Mouse (Mus musculus) embryonic facial prominence, embryonic 11.5 days (tissue): ENCODE results near the gene Prima1. TPM values are rescaled to one million over a fixed set of nuclear protein-coding genes. Genes with fewer than 3 reads are reported as not detected.

Source experiments
- ATAC-seq: fragments of 200-750 bp; cut with Nextera tagmentation; replicated peaks from 2 replicates; pipeline ENCODE4 v1.8.0; 2017; ENCODE audit warnings: low read depth; ENCODE audit not compliant: insufficient number of reproducible peaks, low FRiP score, low TSS enrichment
- DNase-seq: peaks from one replicate; pipeline ENCODE4 v3.0.0-alpha.2; 2015; ENCODE audit warnings: low spot score
- H3K27ac ChIP-seq: fragments of 300-500 bp; sonication (generic); replicated peaks from 2 replicates; pipeline ENCODE4 v1.5.1; 2014; ENCODE audit warnings: mild to moderate bottlenecking, low read depth, low read length, control low read depth
- H3K27me3 ChIP-seq: fragments of 300-500 bp; sonication (generic); 2 replicates; pipeline ENCODE4 v1.6.1; 2014; ENCODE audit warnings: mild to moderate bottlenecking, low read length, moderate library complexity, mixed read lengths; ENCODE audit not compliant: control insufficient read depth, insufficient read depth
- H3K36me3 ChIP-seq: fragments of 300-500 bp; sonication (generic); replicated peaks from 2 replicates; pipeline ENCODE4 v1.6.1; 2014; ENCODE audit warnings: low read depth, mild to moderate bottlenecking, low read length, moderate library complexity, mixed read lengths; ENCODE audit not compliant: control insufficient read depth, insufficient read depth
- H3K4me1 ChIP-seq: fragments of 300-500 bp; sonication (generic); 2 replicates; pipeline ENCODE4 v1.6.1; 2014; ENCODE audit warnings: low read length, mixed read lengths; ENCODE audit not compliant: control insufficient read depth, insufficient read depth
- H3K4me2 ChIP-seq: fragments of 300-500 bp; sonication (generic); 2 replicates; pipeline ENCODE4 v1.6.1; 2014; ENCODE audit warnings: low read depth, mild to moderate bottlenecking, control low read depth, low read length, moderate library complexity
- H3K4me3 ChIP-seq: fragments of 300-500 bp; sonication (generic); 2 replicates; pipeline ENCODE4 v1.5.1; 2014; ENCODE audit warnings: low read depth, low read length, control low read depth
- H3K9ac ChIP-seq: fragments of 300-500 bp; sonication (generic); replicated peaks from 2 replicates; pipeline ENCODE4 v1.6.1; 2014; ENCODE audit warnings: mild to moderate bottlenecking, control low read depth, low read length
- H3K9me3 ChIP-seq: fragments of 300-500 bp; sonication (generic); replicated peaks from 2 replicates; pipeline ENCODE4 v1.6.1; 2016; ENCODE audit warnings: mild to moderate bottlenecking, low read length, inconsistent platforms, mixed read lengths; ENCODE audit not compliant: control insufficient read depth
- WGBS: fragments of 180-500 bp; shearing (Covaris S2); extraction: QIAGEN DNeasy Blood & Tissue Kit; methylation state at CpG from one replicate; pipeline ENCODE4 v1.1.7; 2014; 5-methylcytosine and 5-hydroxymethylcytosine counted together
- polyA plus RNA-seq: library from polyadenylated mRNA; unstranded; fragments of >200 nt; fragmentation: Nextera tagmentation; extraction: Ambion mirVana; gene quantifications from 2 replicates; pipeline ENCODE4 v1.2.1, GENCODE M21; 2014

The Prima1 gene
- polyA plus RNA-seq = 0.32 and 0.50 TPM in 2 replicates

- Histone ChIP-seq H3K9ac (peak within 1 kb of the TSS; percentile 84), H3K9me3 (no peaks in the 10 kb centered on the region), H3K4me3 (peak within 1 kb of the TSS; percentile 67), H3K36me3 (no peaks in the 10 kb centered on the region), H3K4me2 (peak within 1 kb of the TSS; percentile 95), H3K27ac (peak within 1 kb of the TSS; percentile 59), H3K4me1 (no peaks in the 10 kb centered on the region), H3K27me3 (peaks cover 3% of the 10 kb centered on the region)
- DNase-seq (peak; percentile 89), ATAC-seq (peak; percentile 66)
- WGBS = under 1% methylated on average over 53 of the region's 54 CpGs
Measured at GRCm38 (mm10) chr12:103242083-103242581, at the start of gene Prima1. Gene Prima1 (minus strand): TSS chr12:103242150.

- Histone ChIP-seq H3K9me3 (no peaks in the 10 kb centered on the region), H3K4me3 (no peak overlapping the region), H3K27ac (no peak overlapping the region), H3K9ac (no peak overlapping the region), H3K27me3 (no peaks in the 10 kb centered on the region), H3K36me3 (no peaks in the 10 kb centered on the region), H3K4me2 (no peak overlapping the region), H3K4me1 (no peaks in the 10 kb centered on the region)
- ATAC-seq (no peak), DNase-seq (no peak)
- 75% methylated on average over 4 of the region's 4 CpGs for WGBS
Measured at GRCm38 (mm10) chr12:103287276-103287675, 45.3 kb upstream of the Prima1 start.

- 86% methylated on average over 3 of the region's 3 CpGs for WGBS
- H3K9ac ChIP-seq = no peak overlapping the region
- H3K9me3 ChIP-seq = no peaks in the 10 kb centered on the region
- ATAC-seq (no peak), DNase-seq (no peak)
- H3K27ac ChIP-seq = no peak overlapping the region
- no peak overlapping the region for H3K4me3 ChIP-seq
- H3K4me2 ChIP-seq = no peak overlapping the region
- H3K4me1 ChIP-seq = no peaks in the 10 kb centered on the region
- H3K36me3 ChIP-seq = no peaks in the 10 kb centered on the region
- no peaks in the 10 kb centered on the region for H3K27me3 ChIP-seq
Measured at GRCm38 (mm10) chr12:103283411-103283810, 41.5 kb upstream of the Prima1 start.

- no peak for DNase-seq
- WGBS = 67% methylated on average over 6 of the region's 6 CpGs
- ATAC-seq = no peak
- no peak overlapping the region for H3K4me3 ChIP-seq
- no peak overlapping the region for H3K27ac ChIP-seq
- H3K36me3 ChIP-seq = no peaks in the 10 kb centered on the region
- H3K4me2 ChIP-seq = no peak overlapping the region
- no peak overlapping the region for H3K9ac ChIP-seq
- H3K27me3 ChIP-seq = no peaks in the 10 kb centered on the region
- no peaks in the 10 kb centered on the region for H3K9me3 ChIP-seq
- no peaks in the 10 kb centered on the region for H3K4me1 ChIP-seq
Measured at GRCm38 (mm10) chr12:103282936-103283335, 41.0 kb upstream of the Prima1 start.

GRCm38 (mm10) chr12:103281912-103282311, 40.0 kb upstream of the Prima1 start:
- H3K9me3 ChIP-seq = no peaks in the 10 kb centered on the region

GRCm38 (mm10) chr12:103281491-103281890, 39.5 kb upstream of the Prima1 start:
- WGBS = 66% methylated on average over 2 of the region's 2 CpGs
- no peak for DNase-seq
- Histone ChIP-seq H3K9ac (no peak overlapping the region), H3K27ac (no peak overlapping the region), H3K4me1 (no peaks in the 10 kb centered on the region), H3K27me3 (no peaks in the 10 kb centered on the region), H3K4me2 (no peak overlapping the region), H3K9me3 (no peaks in the 10 kb centered on the region), H3K36me3 (no peaks in the 10 kb centered on the region), H3K4me3 (no peak overlapping the region)
- no peak for ATAC-seq

More at GRCm38 (mm10) chr12:103281912-103282311, 40.0 kb upstream of the Prima1 start:
- Histone ChIP-seq H3K9ac (no peak overlapping the region), H3K27me3 (no peaks in the 10 kb centered on the region), H3K4me1 (no peaks in the 10 kb centered on the region), H3K4me3 (no peak overlapping the region), H3K4me2 (no peak overlapping the region), H3K27ac (no peak overlapping the region), H3K36me3 (no peaks in the 10 kb centered on the region)
- no peak; the same call in 1 of the 2 replicates for ATAC-seq
- no peak for DNase-seq
- WGBS = 71% methylated on average over 4 of the region's 4 CpGs

- Histone ChIP-seq H3K36me3 (no peaks in the 10 kb centered on the region), H3K27me3 (no peaks in the 10 kb centered on the region), H3K9ac (no peak overlapping the region), H3K4me3 (no peak overlapping the region), H3K4me1 (no peaks in the 10 kb centered on the region), H3K4me2 (no peak overlapping the region), H3K27ac (no peak overlapping the region), H3K9me3 (no peaks in the 10 kb centered on the region)
- ATAC-seq = no peak
- 80% methylated on average over 4 of the region's 4 CpGs for WGBS
- no peak for DNase-seq
Measured at GRCm38 (mm10) chr12:103276422-103276821, 34.5 kb upstream of the Prima1 start.

- H3K4me2 ChIP-seq = no peak overlapping the region
- WGBS = 89% methylated on average over 2 of the region's 2 CpGs
- H3K27ac ChIP-seq = no peak overlapping the region
- no peaks in the 10 kb centered on the region for H3K36me3 ChIP-seq
- no peaks in the 10 kb centered on the region for H3K9me3 ChIP-seq
- no peaks in the 10 kb centered on the region for H3K27me3 ChIP-seq
- H3K4me1 ChIP-seq = no peaks in the 10 kb centered on the region
- no peak overlapping the region for H3K9ac ChIP-seq
- ATAC-seq (no peak), DNase-seq (no peak)
- no peak overlapping the region for H3K4me3 ChIP-seq
Measured at GRCm38 (mm10) chr12:103273732-103274131, 31.8 kb upstream of the Prima1 start.
